Mouse (Mus musculus) MEL (cell line): ENCODE measurements around the gene Hoxd11. TPM values are rescaled to one million over a fixed set of nuclear protein-coding genes. Genes with fewer than 3 reads are reported as not detected.

Experiments used
- DNase-seq: peaks from one replicate; pipeline ENCODE4 v3.0.0; 2011; ENCODE audit warnings: low read depth, low spot score
- H3K27ac ChIP-seq: 2 replicates; pipeline ENCODE4 v1.5.1; 2012; ENCODE audit warnings: low read depth, mild to moderate bottlenecking, control low read depth, low read length, moderate library complexity; ENCODE audit not compliant: control insufficient read depth
- H3K27me3 ChIP-seq, 2 experiments: fragments of 150-350 bp in 1 of 2; sonication (generic) in 1 of 2; 2 replicates each; pipeline ENCODE4 v1.6.1; 2012; ENCODE audit warnings: low read length in 2 of 2, mild to moderate bottlenecking in 2 of 2, improper control_type of control experiment in 1 of 2, moderate library complexity in 1 of 2; ENCODE audit not compliant: insufficient read depth in 2 of 2, control insufficient read depth in 1 of 2
- H3K36me3 ChIP-seq, 2 experiments: 2 replicates each; pipeline ENCODE4 v1.6.1; 2012 to 2014; ENCODE audit warnings: low read length in 2 of 2, improper control_type of control experiment in 1 of 2, inconsistent platforms in 1 of 2, mild to moderate bottlenecking in 1 of 2; ENCODE audit not compliant: insufficient read depth in 2 of 2, control insufficient read depth in 1 of 2
- H3K4me1 ChIP-seq, 2 experiments: fragments of 150-350 bp in 1 of 2; sonication (generic) in 1 of 2; 2 replicates each; pipeline ENCODE4 v1.6.1; 2012; ENCODE audit warnings: low read length in 2 of 2, improper control_type of control experiment in 1 of 2, mild to moderate bottlenecking in 1 of 2; ENCODE audit not compliant: insufficient read depth in 2 of 2, control insufficient read depth in 1 of 2
- H3K4me3 ChIP-seq, 2 experiments: fragments of 150-350 bp in 1 of 2; sonication (generic) in 1 of 2; 2 replicates each; pipeline ENCODE4 v1.5.1; 2012; ENCODE audit warnings: low read depth in 2 of 2, low read length in 2 of 2, mild to moderate bottlenecking in 2 of 2, moderate library complexity in 2 of 2, control low read depth in 1 of 2, improper control_type of control experiment in 1 of 2; ENCODE audit not compliant: control insufficient read depth in 1 of 2, insufficient read depth in 1 of 2
- H3K79me2 ChIP-seq: 2 replicates; pipeline ENCODE4 v1.6.1; 2012; ENCODE audit warnings: mild to moderate bottlenecking, low read length, moderate library complexity; ENCODE audit not compliant: control insufficient read depth, poor library complexity, insufficient read depth
- H3K9ac ChIP-seq: 2 replicates; pipeline ENCODE4 v1.6.1; 2012; ENCODE audit warnings: low read depth, mild to moderate bottlenecking, control low read depth, low read length, moderate library complexity; ENCODE audit not compliant: control insufficient read depth, poor library complexity, severe bottlenecking
- H3K9me3 ChIP-seq: fragments of 150-350 bp; sonication (generic); replicated peaks from 2 replicates; pipeline ENCODE4 v1.6.1; 2012; ENCODE audit warnings: mild to moderate bottlenecking, low read length, improper control_type of control experiment, moderate library complexity; ENCODE audit not compliant: insufficient read depth
- E2F4 ChIP-seq: IDR thresholded peaks from 2 replicates; pipeline ENCODE4 v1.6.1; 2011; ENCODE audit warnings: low read depth, low read length, improper control_type of control experiment, borderline replicate concordance
- ETS1 ChIP-seq: IDR thresholded peaks from 2 replicates; pipeline ENCODE4 v1.6.1; 2012; ENCODE audit warnings: low read depth, mild to moderate bottlenecking, inconsistent platforms, low read length, improper control_type of control experiment, moderate library complexity
- GABPA ChIP-seq: IDR thresholded peaks from 2 replicates; pipeline ENCODE4 v1.6.1; 2012; ENCODE audit warnings: low read depth, mild to moderate bottlenecking, inconsistent platforms, low read length, improper control_type of control experiment, moderate library complexity
- GATA1 ChIP-seq: IDR thresholded peaks from 2 replicates; pipeline ENCODE4 v1.6.1; 2011; ENCODE audit warnings: low read depth, low read length, improper control_type of control experiment
- HCFC1 ChIP-seq: IDR thresholded peaks from 2 replicates; pipeline ENCODE4 v1.6.1; 2012; ENCODE audit warnings: low read depth, mild to moderate bottlenecking, inconsistent platforms, low read length, improper control_type of control experiment, moderate library complexity
- KAT2A ChIP-seq: conservative IDR thresholded peaks from 2 replicates; pipeline ENCODE4 v1.6.1; 2012; ENCODE audit warnings: low read depth, low read length, improper control_type of control experiment, inconsistent platforms
- MAZ ChIP-seq: IDR thresholded peaks from 2 replicates; pipeline ENCODE4 v1.6.1; 2012; ENCODE audit warnings: low read depth, mild to moderate bottlenecking, inconsistent platforms, low read length, improper control_type of control experiment
- MXI1 ChIP-seq: IDR thresholded peaks from 2 replicates; pipeline ENCODE4 v1.6.1; 2011; ENCODE audit warnings: mild to moderate bottlenecking, low read depth, low read length, improper control_type of control experiment
- NELFE ChIP-seq: IDR thresholded peaks from 2 replicates; pipeline ENCODE4 v1.6.1; 2011; ENCODE audit warnings: low read depth, low read length, improper control_type of control experiment
- NRF1 ChIP-seq: IDR thresholded peaks from 2 replicates; pipeline ENCODE4 v1.6.1; 2014; ENCODE audit warnings: low read depth, mild to moderate bottlenecking, inconsistent platforms, low read length, improper control_type of control experiment, moderate library complexity; ENCODE audit not compliant: poor library complexity, insufficient read depth, severe bottlenecking
- POLR2A ChIP-seq, 2 experiments: IDR thresholded peaks; 2 replicates each; pipeline ENCODE4 v1.6.1; 2011 to 2012; ENCODE audit warnings: low read length in 2 of 2, mild to moderate bottlenecking in 2 of 2, control low read depth in 1 of 2, improper control_type of control experiment in 1 of 2, low read depth in 1 of 2, moderate library complexity in 1 of 2; ENCODE audit not compliant: control insufficient read depth in 1 of 2, insufficient read depth in 1 of 2, poor library complexity in 1 of 2
- SIN3A ChIP-seq: IDR thresholded peaks from 2 replicates; pipeline ENCODE4 v1.6.1; 2012; ENCODE audit warnings: low read length, improper control_type of control experiment, inconsistent platforms
- TCF12 ChIP-seq: IDR thresholded peaks from 2 replicates; pipeline ENCODE4 v1.6.1; 2014; ENCODE audit warnings: low read depth, mild to moderate bottlenecking, inconsistent platforms, low read length, improper control_type of control experiment, moderate library complexity
- USF2 ChIP-seq, 2 experiments: IDR thresholded peaks; 2 replicates each; pipeline ENCODE4 v1.6.1; 2011 to 2012; ENCODE audit warnings: improper control_type of control experiment in 2 of 2, low read length in 2 of 2, borderline replicate concordance in 1 of 2, inconsistent platforms in 1 of 2, low read depth in 1 of 2, mild to moderate bottlenecking in 1 of 2; ENCODE audit not compliant: insufficient read depth in 1 of 2
- ZC3H11A ChIP-seq: IDR thresholded peaks from 2 replicates; pipeline ENCODE4 v1.6.1; 2012; ENCODE audit warnings: low read depth, mild to moderate bottlenecking, inconsistent platforms, low read length, improper control_type of control experiment
- ZNF384 ChIP-seq: IDR thresholded peaks from 2 replicates; pipeline ENCODE4 v1.6.1; 2012; ENCODE audit warnings: low read depth, mild to moderate bottlenecking, inconsistent platforms, low read length, improper control_type of control experiment
- polyA plus RNA-seq, 2 experiments: library from polyadenylated mRNA; stranded (reverse) in 1 of 2; unstranded in 1 of 2; fragments of >175 nt in 1 of 2; fragments of >200 nt in 1 of 2; gene quantifications; 2 replicates each; pipeline versions ENCODE4 v1.2.1 to v1.2.4; 2012; ENCODE audit warnings: low replicate concordance in 2 of 2, low read depth in 1 of 2; ENCODE audit not compliant: insufficient read length in 2 of 2, insufficient read depth in 1 of 2, missing spikeins in 1 of 2
- total RNA-seq: library from RNA; depleted of rRNA; stranded (reverse); fragments of 300-350 nt; gene quantifications from 2 replicates; pipeline ENCODE4 v1.2.3, GENCODE M21; 2012

The Hoxd11 gene
- total and polyA plus RNA-seq, 3 experiments, result not detected

- TF ChIP-seq MXI1 (no peak), USF2 (IDR thresholded peaks at IDR 0.05; ENCODE audit: borderline replicate concordance in 1 of 2, insufficient read depth in 1 of 2, low read depth in 1 of 2, low read length in 2 of 2) (no peak), E2F4 (no peak)
These were observed 24.5 kb downstream of the Hoxd11 start (continued) for GRCm38 (mm10) chr2:74703720-74704392.

GRCm38 (mm10) chr2:74704393-74704998 is 25.1 kb downstream of the Hoxd11 start, which contains the start of gene Hoxd8:
TSS of gene Hoxd8 (plus strand) at chr2:74704615.
- Histone ChIP-seq H3K9me3 (no peaks in the 10 kb centered on the region), H3K79me2 (peaks cover 6% of the 10 kb centered on the region; the same call in 1 of the 2 replicates), H3K27ac (peak within 1 kb of the TSS; percentile 48), H3K4me1 (no peaks in the 10 kb centered on the region; a peak in 2 of 4 replicates), H3K4me3 (peak within 1 kb of the TSS; percentile 58 to 66; a peak in 3 of 4 replicates), H3K9ac (peak within 1 kb of the TSS; percentile 84), H3K27me3 (no peaks in the 10 kb centered on the region), H3K36me3 (peaks cover 0 to 2% of the 10 kb centered on the region in 2 experiments; a peak in 1 of 4 replicates)
- DNase-seq, result peak; percentile 81
- no peak for TF ChIP-seq ZC3H11A
- TF ChIP-seq ZNF384, result peak; percentile 54; the same call in 1 of the 2 replicates
- TF ChIP-seq POLR2A (IDR thresholded peaks at IDR 0.05; ENCODE audit: control insufficient read depth in 1 of 2, insufficient read depth in 1 of 2, low read depth in 1 of 2, low read length in 2 of 2, poor library complexity in 1 of 2), result peak in 1 of 2 experiments; percentile 40; a peak in 3 of 4 replicates
- peak; percentile 59 for TF ChIP-seq HCFC1
- no peak for TF ChIP-seq NRF1
- TF ChIP-seq KAT2A, result peak; percentile 66
- peak; percentile 22; the same call in 1 of the 2 replicates for TF ChIP-seq TCF12
- peak; percentile 80; the same call in 1 of the 2 replicates for TF ChIP-seq MAZ
- TF ChIP-seq GABPA, result no peak
- TF ChIP-seq ETS1, result peak; percentile 29; the same call in 1 of the 2 replicates
- TF ChIP-seq NELFE, result no peak
- no peak for TF ChIP-seq USF2 (IDR thresholded peaks at IDR 0.05; ENCODE audit: borderline replicate concordance in 1 of 2, insufficient read depth in 1 of 2, low read depth in 1 of 2, low read length in 2 of 2)
- 0 out of 2 replicates have a peak, but pooled peaks have one; percentile 22 for TF ChIP-seq SIN3A
- TF ChIP-seq GATA1, result peak; percentile 20; the same call in 1 of the 2 replicates
